Mouse (Mus musculus): ENCODE data around the gene Smco3. TPM values are rescaled to one million over a fixed set of nuclear protein-coding genes. Genes with fewer than 3 reads are reported as not detected.
A peak's percentile ranks its signal among the peaks of the same experiment; 100 is the strongest.
"Not testable (repeated sequence)": the region's sequence is repeated elsewhere in the genome, so short reads cannot be mapped to it uniquely, and the experiment has no call there.

Gene Smco3
- polyA plus RNA-seq, 3 experiments from 2014 or later: 0.82 TPM; not detected in 2

DNA sequence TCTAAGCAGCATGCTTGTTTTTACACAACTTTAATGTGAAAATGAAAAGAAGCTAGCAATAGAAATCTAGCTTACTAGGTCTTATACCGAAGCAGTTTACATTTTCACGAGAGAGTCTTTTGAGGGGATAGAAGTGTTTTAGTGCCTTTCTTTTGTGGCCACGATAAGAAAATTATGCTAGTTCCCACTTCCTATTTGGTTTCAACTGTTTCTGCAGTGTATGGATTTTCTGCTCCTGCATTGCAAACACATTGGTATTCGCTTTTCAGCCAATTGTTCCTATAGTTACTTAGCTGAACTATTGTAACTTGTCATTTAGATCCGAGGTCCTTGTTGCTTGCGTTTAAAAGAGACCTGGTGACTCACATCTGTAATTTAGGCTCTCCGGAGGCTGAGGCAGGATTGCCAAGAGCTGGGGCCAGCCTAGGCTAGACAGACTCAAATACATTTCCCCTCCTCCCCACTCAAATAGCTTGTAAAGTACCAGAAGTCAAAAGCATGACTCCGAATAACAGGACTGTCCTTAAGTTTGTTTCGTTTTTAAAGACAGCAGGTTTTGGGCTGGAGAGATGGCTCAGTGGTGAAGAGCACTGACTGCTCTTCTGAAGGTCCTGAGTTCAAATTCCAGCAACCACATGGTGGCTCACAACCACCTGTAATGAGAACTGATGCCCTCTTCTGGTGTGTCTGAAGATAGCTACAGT, 30.4 kb downstream of the Smco3 start:
- ATAC-seq: peak; percentile 2

- peak; percentile 64 for ATAC-seq
These were observed 31.3 kb downstream of the Smco3 start, which contains the start of gene Hist4h4 for GRCm38 (mm10) chr6:136803739-136804633. Gene Hist4h4, minus strand, starts transcription at chr6:136804415.

- no peak for ATAC-seq
These were observed 32.0 kb downstream of the Smco3 start for GRCm38 (mm10) chr6:136803093-136803738.

- ATAC-seq: no peak
These were observed 34.0 kb downstream of the Smco3 start for GRCm38 (mm10) chr6:136801274-136801673.

- ATAC-seq: no peak
These were observed 34.5 kb downstream of the Smco3 start for GRCm38 (mm10) chr6:136800710-136801109.

- not testable (repeated sequence) for ATAC-seq
These were observed 37.2 kb downstream of the Smco3 start for GRCm38 (mm10) chr6:136797874-136798693.

- no peak for ATAC-seq
These were observed 39.4 kb downstream of the Smco3 start for GRCm38 (mm10) chr6:136795850-136796249.

DNA sequence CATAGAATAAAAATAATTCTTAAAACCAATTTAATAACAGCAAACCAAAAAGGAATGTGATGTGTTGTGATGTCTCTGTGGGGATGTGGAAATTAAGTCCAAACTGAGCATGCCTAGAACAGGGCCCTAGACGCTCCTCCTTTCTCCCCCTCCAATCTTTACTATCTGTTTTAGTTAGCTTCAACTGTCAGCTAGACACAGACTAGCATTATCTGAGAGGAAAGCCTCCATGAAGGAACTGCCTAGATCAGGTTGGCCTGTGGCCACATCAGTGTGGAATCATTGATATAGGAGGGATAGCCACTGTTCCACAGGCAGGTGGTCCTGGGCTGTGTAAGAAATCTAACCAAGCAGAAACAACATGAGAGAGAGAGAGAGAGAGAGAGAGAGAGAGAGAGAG, 40.1 kb downstream of the Smco3 start:
- no peak for ATAC-seq

DNA sequence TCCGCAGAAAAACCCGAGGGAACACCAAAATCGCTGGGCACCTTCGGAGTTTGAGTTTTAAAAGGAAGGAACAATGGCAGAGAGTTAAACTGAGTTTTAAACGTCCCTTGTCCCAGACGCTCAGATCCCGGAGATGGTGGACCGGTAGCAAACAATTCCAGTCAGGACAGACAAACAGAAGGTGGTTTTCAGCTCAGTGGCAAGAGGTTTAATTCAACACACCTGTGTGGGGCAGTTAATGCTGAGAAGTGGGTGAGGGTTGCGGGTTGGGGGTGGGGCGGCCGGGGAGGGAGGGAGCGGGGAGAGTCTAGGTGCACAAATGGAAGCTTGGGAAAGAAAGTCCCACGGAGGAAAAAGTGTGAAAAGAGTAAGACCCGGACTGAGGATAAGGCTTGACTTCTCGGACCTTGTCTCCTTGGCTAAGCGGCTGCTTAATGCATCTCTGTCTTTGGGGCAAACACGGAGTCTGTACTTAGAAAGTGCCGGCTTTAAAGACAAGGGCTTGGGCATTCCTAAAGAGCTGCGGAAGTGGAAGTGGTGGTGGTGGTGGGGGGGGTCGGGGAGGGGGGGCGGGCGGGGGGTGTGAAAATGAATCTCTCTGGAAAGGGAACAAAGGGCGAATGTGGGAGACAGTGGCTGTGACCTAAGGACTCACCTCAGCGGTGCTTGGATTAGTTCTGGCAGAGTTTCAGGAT, 41.3 kb downstream of the Smco3 start:
- ATAC-seq: no peak

DNA sequence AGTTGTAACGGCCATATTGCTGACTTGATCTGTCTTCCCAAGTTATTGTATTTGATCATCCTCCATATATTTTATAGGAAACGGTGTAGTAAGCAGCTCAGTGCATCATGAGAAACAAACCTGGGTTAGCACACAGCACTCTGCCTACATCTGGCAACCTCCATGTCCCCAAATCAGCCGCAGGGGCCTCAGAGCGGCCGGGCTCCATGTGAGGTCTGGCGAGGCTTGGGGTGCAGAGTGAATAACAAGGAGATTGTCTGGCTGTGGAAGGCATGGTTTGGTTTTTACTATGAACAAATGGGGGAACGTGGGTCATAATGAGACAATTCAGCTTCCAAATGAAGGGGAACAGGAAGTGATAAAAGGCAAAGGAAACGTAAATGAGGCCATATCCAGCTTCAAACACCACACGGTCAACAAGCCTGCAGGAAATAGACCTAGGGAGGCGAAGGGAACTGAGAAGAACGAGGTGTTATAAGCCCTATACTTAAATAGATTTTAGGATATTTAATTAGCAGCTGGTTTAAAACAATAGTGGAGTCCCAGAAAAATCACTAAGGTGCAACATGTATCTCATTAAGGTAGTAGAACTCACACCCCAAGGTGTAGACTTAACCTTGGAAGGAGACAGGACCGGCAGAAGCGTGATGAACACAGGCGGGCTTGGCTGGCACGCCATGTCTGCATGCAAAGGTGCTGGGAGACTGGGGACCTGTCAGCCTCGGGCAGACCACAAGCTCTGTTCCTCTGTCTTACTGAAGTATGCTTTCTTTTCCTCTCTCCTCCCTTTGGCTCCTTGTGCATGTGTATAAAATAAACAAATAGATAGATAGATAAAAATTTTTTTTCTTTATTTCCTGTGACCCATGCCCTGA, 42.1 kb downstream of the Smco3 start:
- no peak for ATAC-seq

DNA sequence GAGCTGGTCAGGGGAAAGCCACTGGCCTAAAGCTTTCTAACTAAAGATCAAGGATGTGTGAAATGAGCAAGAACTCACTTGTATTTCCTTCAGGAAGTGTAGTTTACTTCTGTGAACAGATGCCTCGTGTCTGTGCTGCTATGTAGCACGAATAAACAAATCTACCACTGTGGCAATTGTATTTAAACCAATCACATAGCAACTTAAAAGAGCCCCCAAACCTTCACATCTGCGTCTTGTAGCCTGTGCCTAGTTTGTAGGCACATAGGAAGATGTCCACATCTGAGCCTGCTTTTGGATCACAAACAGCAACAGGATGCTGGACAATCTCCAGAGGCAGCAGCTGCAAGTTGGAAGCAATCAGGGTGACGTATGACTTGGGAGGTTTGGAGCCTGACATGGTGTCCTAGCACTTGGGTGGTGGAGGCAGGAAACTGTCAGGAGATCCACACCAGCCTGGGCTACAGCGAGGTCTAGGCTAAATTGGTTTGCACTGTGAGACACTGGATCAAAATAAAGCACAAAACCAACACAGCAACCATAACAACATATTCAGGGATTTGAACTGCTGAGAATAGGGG, 45.8 kb downstream of the Smco3 start:
- ATAC-seq: no peak

GRCm38 (mm10) chr6:136782761-136783160, 52.5 kb downstream of the Smco3 start:
- ATAC-seq: no peak

- ATAC-seq: no peak
These were observed 53.1 kb downstream of the Smco3 start for GRCm38 (mm10) chr6:136782146-136782545.

GRCm38 (mm10) chr6:136781377-136781986, 53.8 kb downstream of the Smco3 start, which contains the start of gene Gucy2c:
Gene Gucy2c, minus strand, starts transcription at chr6:136781765.
- no peak for ATAC-seq

Other genes starting within 250 kb of the Smco3 start
- gene Plbd1, start 173.5 kb downstream of the Smco3 start, polyA plus RNA-seq (2017; shearing (Covaris generic)): 1 to 10 TPM in 1 of 3 experiments, under 1 TPM in 2; 0.48 to 3.6 (median 0.65) TPM
- not detected for gene Gucy2c, start 53.7 kb downstream of the Smco3 start, polyA plus RNA-seq (2017; shearing (Covaris generic))
- 1 to 10 TPM in 2 of 3 experiments, under 1 TPM in 1; 0.85 to 2.9 (median 2.8) TPM for gene Hist4h4, start 31.0 kb downstream of the Smco3 start, polyA plus RNA-seq (2017; shearing (Covaris generic))
- gene H2afj, start 27.2 kb downstream of the Smco3 start, polyA plus RNA-seq (2017; shearing (Covaris generic)): 100 to 1,000 TPM; 112 to 120 (median 112) TPM
- gene BC049715, start 7.8 kb downstream of the Smco3 start, polyA plus RNA-seq (2017; shearing (Covaris generic)): 1 to 10 TPM in 1 of 3 experiments, under 1 TPM in 2; 0.44 to 2.3 (median 0.62) TPM
- gene Wbp11, start 7.2 kb downstream of the Smco3 start, polyA plus RNA-seq (2017; shearing (Covaris generic)): 10 to 100 TPM; 48.1 to 74.9 (median 72.6) TPM
- gene Art4, start 22.3 kb upstream of the Smco3 start, polyA plus RNA-seq (2017; shearing (Covaris generic)): 1 to 10 TPM in 2 of 3 experiments, not detected in 1; 1.5 to 2.3 TPM
- not detected for gene Mgp, start 40.4 kb upstream of the Smco3 start, polyA plus RNA-seq (2017; shearing (Covaris generic))
- 1 to 10 TPM; 1.1 to 2.1 (median 1.1) TPM for gene Erp27, start 86.7 kb upstream of the Smco3 start, polyA plus RNA-seq (2017; shearing (Covaris generic))
- gene Pde6h, start 88.4 kb upstream of the Smco3 start, polyA plus RNA-seq (2017; shearing (Covaris generic)): not detected
- gene Arhgdib, start 106.4 kb upstream of the Smco3 start, polyA plus RNA-seq (2017; shearing (Covaris generic)): 1,000 to 10,000 TPM; 2,255 to 2,929 (median 2,357) TPM

Data from inflammation-experienced regulatory T-cells, adult 6 months (primary cell).